Mouse (Mus musculus): Measurements from ENCODE around the gene Ssr2. TPM values are rescaled to one million over a fixed set of nuclear protein-coding genes. Genes with fewer than 3 reads are reported as not detected.

Gene Ssr2
- total RNA-seq, 1 experiment from 2014 or later = 110 TPM

DNA sequence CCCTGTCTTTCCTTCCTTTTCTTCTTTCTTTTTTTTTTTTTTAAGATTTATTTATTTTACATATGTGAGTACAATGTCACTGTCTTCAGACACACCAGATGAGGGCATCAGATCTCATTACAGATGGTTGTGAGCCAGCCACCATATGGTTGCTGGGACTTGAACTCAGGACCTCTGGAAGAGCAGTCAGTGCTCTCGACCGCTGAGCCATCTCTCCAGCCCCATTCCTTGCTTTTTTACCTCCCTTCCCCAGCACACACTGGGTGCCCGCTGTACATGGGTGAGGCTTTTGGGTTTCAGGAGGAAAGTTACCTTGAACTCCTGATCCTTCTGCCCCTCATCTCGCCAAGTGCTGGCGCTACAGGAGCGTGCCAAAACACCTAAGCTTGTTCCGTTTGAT lies 49.9 kb downstream of the Ssr2 start:
- ATAC-seq (replicated peaks in 1 of 2; ENCODE audit: insufficient read depth in 1 of 2, low FRiP score in 2 of 2, low TSS enrichment in 1 of 2, low read depth in 1 of 2, poor library complexity in 2 of 2, severe bottlenecking in 2 of 2) = no peak

DNA sequence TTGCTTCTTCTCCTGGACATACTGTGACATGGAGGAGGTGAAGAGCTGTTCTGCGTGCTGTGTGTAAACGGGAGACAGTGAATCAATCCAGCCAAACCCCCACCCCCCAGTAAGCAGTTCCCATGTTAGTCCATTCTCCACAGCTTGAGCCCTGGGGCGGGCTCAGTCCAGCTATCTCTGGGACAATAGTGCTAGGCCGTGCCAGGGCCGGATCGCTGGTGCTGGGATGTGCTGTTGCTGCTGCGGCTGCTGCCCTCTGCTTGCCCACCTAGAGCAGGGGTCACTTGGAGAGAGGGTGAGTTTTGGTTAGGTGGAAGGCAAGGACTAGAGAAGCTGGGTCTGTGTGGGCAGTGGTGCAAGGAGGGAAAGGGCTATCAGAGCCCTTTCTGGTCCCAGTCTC lies 50.6 kb downstream of the Ssr2 start:
- ATAC-seq (replicated peaks in 1 of 2; ENCODE audit: insufficient read depth in 1 of 2, low FRiP score in 2 of 2, low TSS enrichment in 1 of 2, low read depth in 1 of 2, poor library complexity in 2 of 2, severe bottlenecking in 2 of 2) = no peak

DNA sequence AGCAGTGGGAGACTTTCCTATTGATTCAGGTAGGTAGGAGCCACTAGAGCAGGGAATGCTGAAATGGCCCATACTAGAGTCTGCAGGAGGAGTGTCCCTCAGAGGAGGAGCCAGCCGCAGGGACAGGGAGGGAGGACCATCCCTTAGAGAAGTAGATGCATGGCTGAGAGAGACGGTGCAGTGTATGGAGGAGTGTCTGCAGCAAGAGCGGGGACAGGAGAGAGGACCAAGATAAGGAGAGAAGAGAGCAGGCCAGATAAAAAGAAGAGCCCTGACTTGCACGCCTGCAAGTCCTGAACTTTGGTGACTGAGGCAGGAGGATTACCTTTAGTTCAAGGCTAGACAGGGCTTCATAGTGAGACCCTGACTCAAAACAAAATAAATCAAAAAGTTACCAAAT lies 51.4 kb downstream of the Ssr2 start:
- no peak for ATAC-seq (replicated peaks in 1 of 2; ENCODE audit: insufficient read depth in 1 of 2, low FRiP score in 2 of 2, low TSS enrichment in 1 of 2, low read depth in 1 of 2, poor library complexity in 2 of 2, severe bottlenecking in 2 of 2)

DNA sequence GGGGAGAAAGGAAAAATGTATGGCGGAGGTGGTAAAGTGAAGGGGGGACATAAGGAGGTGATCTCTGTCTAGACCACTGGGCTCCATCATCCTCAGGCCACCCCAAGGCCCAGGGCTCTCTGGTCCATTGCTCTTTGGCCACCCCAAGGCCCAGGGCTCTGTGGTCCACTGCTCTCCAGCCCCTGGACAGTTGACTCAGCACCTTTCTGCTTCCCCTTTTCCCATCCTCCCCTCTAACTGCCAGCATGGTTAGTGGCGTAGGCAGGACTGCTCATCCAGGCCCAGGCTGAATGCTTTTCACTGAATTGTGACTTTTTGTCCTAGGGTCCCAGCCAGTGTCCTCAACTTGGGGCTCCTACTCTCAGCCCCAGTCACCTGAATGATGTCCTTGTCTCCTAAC lies 51.9 kb downstream of the Ssr2 start:
- ATAC-seq (replicated peaks in 1 of 2; ENCODE audit: insufficient read depth in 1 of 2, low FRiP score in 2 of 2, low TSS enrichment in 1 of 2, low read depth in 1 of 2, poor library complexity in 2 of 2, severe bottlenecking in 2 of 2) = no peak

DNA sequence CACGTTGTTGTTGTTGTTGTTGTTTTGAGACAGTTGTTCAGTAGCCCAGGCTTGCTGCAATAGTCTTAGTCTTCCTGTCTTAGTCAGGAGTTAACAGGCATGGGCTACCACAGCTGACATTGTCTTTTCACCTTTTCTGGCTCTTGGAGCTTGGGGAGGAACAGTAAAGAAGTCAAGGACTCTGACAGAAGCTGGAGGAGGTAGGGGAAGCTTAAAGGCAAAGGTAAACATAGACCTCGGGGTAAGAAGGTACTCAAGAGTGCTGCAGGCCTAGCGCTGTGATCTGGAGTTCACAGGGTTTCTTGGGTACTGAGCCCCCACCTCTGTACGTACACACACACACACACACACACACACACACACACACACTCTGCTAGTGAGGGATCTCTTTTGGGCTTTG lies 53.1 kb downstream of the Ssr2 start:
- no peak for ATAC-seq (replicated peaks in 1 of 2; ENCODE audit: insufficient read depth in 1 of 2, low FRiP score in 2 of 2, low TSS enrichment in 1 of 2, low read depth in 1 of 2, poor library complexity in 2 of 2, severe bottlenecking in 2 of 2)

DNA sequence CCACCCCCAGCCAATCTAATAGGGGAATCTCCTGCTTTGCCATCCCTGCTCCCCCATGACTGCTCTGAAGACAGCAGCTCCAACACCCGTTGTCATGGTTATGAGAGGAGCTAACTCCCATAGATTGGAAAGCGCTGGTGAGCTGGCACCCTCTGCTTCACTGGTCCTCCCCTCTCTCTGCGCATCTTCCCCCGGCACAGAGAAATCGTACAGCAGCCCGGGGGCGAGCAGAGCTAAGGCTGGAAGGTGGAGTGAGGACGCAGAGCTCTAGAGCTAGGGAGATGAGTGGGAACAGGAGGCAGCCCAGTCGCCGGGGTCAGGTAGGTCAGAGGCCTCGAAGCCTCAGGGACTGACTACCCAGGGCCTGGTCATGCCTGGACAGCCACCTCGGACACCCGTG lies 53.6 kb downstream of the Ssr2 start:
- no peak for ATAC-seq (replicated peaks in 1 of 2; ENCODE audit: insufficient read depth in 1 of 2, low FRiP score in 2 of 2, low TSS enrichment in 1 of 2, low read depth in 1 of 2, poor library complexity in 2 of 2, severe bottlenecking in 2 of 2)

DNA sequence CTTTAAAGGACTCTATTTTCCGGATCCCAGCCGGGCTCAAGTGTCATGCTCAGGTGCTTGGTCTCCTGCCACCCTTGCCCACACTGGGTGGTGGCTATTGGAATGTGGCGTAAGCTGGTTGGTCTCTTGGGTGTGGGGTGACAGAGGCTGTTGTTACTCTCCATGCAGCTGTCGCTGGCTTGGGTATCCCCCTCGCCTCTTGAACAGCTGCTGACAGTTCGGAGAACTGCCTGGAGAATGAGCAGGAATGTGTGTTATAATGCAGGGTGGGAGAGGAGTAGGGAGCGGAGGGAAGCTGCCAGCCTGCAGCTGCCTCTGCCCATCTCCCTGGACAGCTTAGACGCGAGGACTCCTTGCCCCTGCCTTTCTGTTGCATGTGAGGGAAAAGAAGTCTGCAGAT lies 54.3 kb downstream of the Ssr2 start:
- ATAC-seq (replicated peaks in 1 of 2; ENCODE audit: insufficient read depth in 1 of 2, low FRiP score in 2 of 2, low TSS enrichment in 1 of 2, low read depth in 1 of 2, poor library complexity in 2 of 2, severe bottlenecking in 2 of 2) = no peak

DNA sequence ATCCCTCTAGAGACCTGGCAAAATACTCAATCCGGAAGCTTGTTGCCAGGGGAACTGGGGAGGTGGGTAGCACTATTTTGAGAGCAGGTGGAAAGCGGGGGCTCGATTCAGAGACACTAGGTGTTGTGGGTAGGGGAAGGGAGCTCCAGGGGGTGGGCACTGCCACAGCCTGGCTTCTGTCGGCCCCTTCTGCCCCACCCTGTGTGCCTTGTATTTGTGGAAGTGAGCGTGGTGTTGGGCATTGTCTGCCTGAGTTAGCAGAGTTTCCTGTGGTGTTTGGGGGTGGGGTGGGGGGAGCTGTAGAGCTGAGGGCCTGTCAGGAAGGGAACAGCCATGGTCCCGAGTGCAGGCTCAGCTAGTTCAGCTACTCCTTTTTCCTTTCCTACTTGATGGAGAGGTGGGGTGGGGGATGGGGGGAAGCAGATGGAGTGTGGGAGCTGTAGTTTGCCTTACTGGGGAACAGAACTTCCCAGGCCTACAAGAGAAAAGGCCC lies 55.2 kb downstream of the Ssr2 start:
- ATAC-seq (replicated peaks in 1 of 2; ENCODE audit: insufficient read depth in 1 of 2, low FRiP score in 2 of 2, low TSS enrichment in 1 of 2, low read depth in 1 of 2, poor library complexity in 2 of 2, severe bottlenecking in 2 of 2) = peak; percentile 43 to 44

DNA sequence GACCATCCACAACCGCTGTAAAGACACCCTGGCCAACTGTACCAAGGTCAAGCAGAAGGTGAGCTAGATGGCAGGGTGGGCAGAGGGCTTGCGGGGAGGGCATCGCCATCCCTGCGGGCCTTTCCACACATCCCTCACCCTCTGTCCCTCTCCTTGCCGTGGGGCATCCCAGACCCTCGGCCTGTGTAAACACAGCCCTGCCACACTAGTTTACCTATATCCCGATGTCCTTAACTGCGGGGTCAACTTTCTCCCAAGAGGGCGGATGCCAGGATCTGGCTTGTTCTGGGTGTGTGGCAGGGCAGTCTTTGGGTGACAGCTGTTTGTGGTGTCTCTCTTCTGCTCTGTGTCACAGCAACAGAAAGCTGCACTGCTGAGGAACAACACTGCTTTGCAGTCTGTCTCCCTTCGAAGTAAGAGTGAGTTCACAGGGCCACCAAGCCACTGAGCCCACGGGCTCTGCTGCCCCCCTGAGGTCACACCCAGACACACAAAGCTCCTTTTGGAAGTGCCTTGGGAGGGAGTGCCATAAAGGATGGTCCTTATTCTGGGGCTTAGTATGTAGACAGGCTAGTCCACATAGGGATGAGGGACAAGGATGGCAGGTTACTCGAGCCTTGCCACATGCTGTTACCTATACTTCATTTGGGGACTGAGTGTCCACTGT lies 56.4 kb downstream of the Ssr2 start:
- ATAC-seq (replicated peaks in 1 of 2; ENCODE audit: insufficient read depth in 1 of 2, low FRiP score in 2 of 2, low TSS enrichment in 1 of 2, low read depth in 1 of 2, poor library complexity in 2 of 2, severe bottlenecking in 2 of 2) = peak in 1 of 2 experiments; percentile 49; a peak in 1 of 4 replicates

DNA sequence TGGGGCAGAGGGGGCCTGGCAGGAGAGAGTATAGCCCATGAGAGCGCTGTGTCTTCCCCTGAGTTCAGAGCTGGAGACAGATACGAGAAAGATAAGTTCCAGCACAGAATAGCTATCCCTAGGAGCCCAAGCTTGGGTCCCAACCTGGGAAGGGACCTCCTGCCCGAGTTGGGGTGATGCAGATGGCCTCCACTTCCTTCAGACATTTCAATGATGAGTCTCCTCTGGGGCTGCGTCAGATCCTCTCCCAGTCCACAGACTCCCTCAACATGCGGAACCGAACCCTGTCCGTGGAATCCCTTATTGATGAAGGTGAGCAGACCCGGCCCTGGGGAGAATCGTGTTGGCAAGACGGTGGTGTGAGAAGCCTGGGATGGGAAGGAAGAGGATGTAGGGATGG lies 57.4 kb downstream of the Ssr2 start:
- no peak for ATAC-seq (replicated peaks in 1 of 2; ENCODE audit: insufficient read depth in 1 of 2, low FRiP score in 2 of 2, low TSS enrichment in 1 of 2, low read depth in 1 of 2, poor library complexity in 2 of 2, severe bottlenecking in 2 of 2)

DNA sequence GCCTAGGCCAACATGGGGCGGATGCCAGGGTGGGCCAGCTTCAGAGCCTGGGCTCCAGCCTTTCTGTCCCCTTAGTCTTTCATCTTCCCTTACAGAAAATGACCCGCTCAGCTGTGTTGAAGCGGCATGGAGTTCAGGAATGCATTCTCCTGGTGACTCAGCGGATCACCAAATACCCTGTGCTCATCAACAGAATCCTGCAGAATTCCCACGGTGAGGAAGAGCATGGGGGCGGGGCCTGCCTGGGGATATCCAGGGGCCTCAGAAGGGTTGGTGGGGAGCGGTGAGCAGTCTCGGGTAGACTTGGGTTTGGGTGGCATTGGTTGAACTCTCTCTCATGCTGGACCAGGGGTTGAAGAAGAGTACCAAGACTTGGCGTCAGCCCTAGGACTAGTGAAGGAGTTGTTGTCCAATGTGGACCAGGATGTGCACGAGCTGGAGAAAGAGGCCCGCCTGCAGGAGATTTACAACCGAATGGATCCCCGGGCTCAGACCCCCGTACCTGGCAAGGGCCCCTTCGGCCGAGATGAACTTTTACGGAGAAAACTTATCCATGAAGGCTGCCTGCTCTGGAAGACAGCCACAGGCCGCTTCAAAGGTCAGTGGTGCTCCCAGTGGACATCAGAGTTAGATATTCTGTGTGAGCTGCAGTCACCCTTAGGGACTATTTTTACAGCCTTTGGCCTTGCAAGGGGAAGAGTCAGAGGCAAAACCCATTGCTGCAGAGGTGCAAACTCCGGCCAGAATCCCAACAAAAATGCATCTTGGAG lies 60.0 kb downstream of the Ssr2 start:
- no peak for ATAC-seq (replicated peaks in 1 of 2; ENCODE audit: insufficient read depth in 1 of 2, low FRiP score in 2 of 2, low TSS enrichment in 1 of 2, low read depth in 1 of 2, poor library complexity in 2 of 2, severe bottlenecking in 2 of 2)

DNA sequence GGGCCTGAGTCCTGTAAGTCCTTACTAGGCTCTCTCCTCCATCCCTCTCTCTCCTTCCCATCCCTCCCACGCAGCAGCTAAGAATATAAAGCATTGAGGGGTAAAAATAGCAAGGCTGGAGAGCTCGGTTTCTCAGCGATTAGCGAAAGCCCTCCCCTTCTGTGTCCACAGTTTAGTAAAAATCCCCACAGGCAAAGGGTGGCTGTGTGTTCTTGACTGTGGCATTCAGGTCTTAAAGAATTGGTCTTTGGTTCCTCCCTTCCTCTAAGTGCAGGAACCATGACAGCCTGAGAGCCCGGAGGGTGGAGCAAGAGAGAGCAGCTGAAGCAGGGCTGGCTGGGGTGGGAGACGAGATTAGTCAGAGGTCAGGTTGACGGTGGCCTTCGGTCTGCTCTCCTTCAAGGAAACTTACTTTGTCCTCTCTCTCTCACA lies 60.9 kb downstream of the Ssr2 start:
- ATAC-seq (replicated peaks in 1 of 2; ENCODE audit: insufficient read depth in 1 of 2, low FRiP score in 2 of 2, low TSS enrichment in 1 of 2, low read depth in 1 of 2, poor library complexity in 2 of 2, severe bottlenecking in 2 of 2) = no peak

DNA sequence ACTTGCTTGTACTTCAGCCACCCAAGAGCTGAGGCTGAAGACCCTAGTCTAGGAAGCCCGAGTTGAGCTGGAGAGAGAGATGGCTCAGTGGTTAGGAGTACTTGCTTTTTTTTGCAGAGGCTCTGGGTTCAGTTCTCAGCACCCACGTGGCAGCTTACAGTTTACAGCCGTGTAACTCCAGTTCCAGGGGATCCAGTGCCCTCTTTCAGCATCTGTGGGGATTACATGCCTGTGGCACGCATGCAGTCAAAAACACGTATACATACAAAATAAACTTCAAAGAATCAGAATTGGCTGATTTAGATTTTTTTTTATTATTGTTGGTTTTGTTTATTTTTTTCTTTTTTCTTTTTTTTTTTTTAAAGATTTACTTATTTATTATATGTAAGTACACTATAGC lies 61.5 kb downstream of the Ssr2 start:
- ATAC-seq (replicated peaks in 1 of 2; ENCODE audit: insufficient read depth in 1 of 2, low FRiP score in 2 of 2, low TSS enrichment in 1 of 2, low read depth in 1 of 2, poor library complexity in 2 of 2, severe bottlenecking in 2 of 2) = no peak

Other genes with a start within 250 kb of the Ssr2 start
- 0.94 and 1.2 TPM in 2 replicates for gene Tmem79, start 239.7 kb upstream of the Ssr2 start, total RNA-seq (2017)
- 53.1 and 53.7 TPM in 2 replicates for gene Smg5, start 239.6 kb upstream of the Ssr2 start, total RNA-seq (2017)
- gene Paqr6, start 211.3 kb upstream of the Ssr2 start, total RNA-seq (2017) = not detected in 2 replicates
- not detected in 2 replicates for gene Bglap3, start 203.1 kb upstream of the Ssr2 start, total RNA-seq (2017)
- gene Bglap2, start 197.2 kb upstream of the Ssr2 start, total RNA-seq (2017) = not detected in 2 replicates
- not detected in 2 replicates for gene Bglap, start 191.4 kb upstream of the Ssr2 start, total RNA-seq (2017)
- 60.8 and 97.2 TPM in 2 replicates for gene Pmf1, start 165.5 kb upstream of the Ssr2 start, total RNA-seq (2017)
- 11.5 and 15.6 TPM in 2 replicates for gene Slc25a44, start 150.7 kb upstream of the Ssr2 start, total RNA-seq (2017)
- gene Sema4a, start 114.7 kb upstream of the Ssr2 start, total RNA-seq (2017) = 4.3 and 18.6 TPM in 2 replicates
- 7.1 and 21.5 TPM in 2 replicates for gene Lmna, start 65.9 kb upstream of the Ssr2 start, total RNA-seq (2017)
- 17.8 and 18.9 TPM in 2 replicates for gene Mex3a, start 43.5 kb upstream of the Ssr2 start, total RNA-seq (2017)
- not detected in 2 replicates for gene Rab25, start 27.6 kb upstream of the Ssr2 start, total RNA-seq (2017)
- gene Lamtor2, start 22.8 kb upstream of the Ssr2 start, total RNA-seq (2017) = 51.2 and 54.4 TPM in 2 replicates
- gene Ubqln4, start 22.1 kb upstream of the Ssr2 start, total RNA-seq (2017) = 30.4 and 49.8 TPM in 2 replicates
- gene Arhgef2, start 30.1 kb downstream of the Ssr2 start, total RNA-seq (2017) = 118 and 149 TPM in 2 replicates
- gene Rxfp4, start 77.3 kb downstream of the Ssr2 start, total RNA-seq (2017) = not detected in 2 replicates
- gene Khdc4, start 109.9 kb downstream of the Ssr2 start, total RNA-seq (2017) = 60.0 and 90.2 TPM in 2 replicates
- 30.8 and 37.7 TPM in 2 replicates for gene Rit1, start 141.0 kb downstream of the Ssr2 start, total RNA-seq (2017)
- gene Syt11, start 199.3 kb downstream of the Ssr2 start, total RNA-seq (2017) = 4.0 and 4.1 TPM in 2 replicates